ENCODE assay signal across 10 mouse cellular contexts in genomic region chr2:43738562-43739112, GRCm38 (mm10). TPM values are rescaled to one million over a fixed set of nuclear protein-coding genes. Genes with fewer than 3 reads are reported as not detected.
DNase-seq lines count a peak whose midpoint lies in the region; TF ChIP-seq lines count a peak whose summit lies in the region.
"Had no signal": no experiment of that assay in that cellular context is flagged by ENCODE, and none has a peak within 500 bp of the region (broad histone marks: within the 10 kb centered on the region; RNA-seq: fewer than 3 reads in every experiment).

No protein-coding gene starts in this region.

- no peaks in the 10 kb centered on the region for H3K9me3 ChIP-seq in megakaryocyte, embryonic 14.5 days
- H3K9me3 ChIP-seq in hindbrain, embryonic 10.5 days: no peaks in the 10 kb centered on the region
- H3K9me3 ChIP-seq: heart, embryonic 12.5 days; midbrain, embryonic 13.5 days had no signal

- no peaks in the 10 kb centered on the region for H3K4me1 ChIP-seq in lung, adult 2 months (ENCODE audit: control insufficient read depth, insufficient read depth, low read length)
- peaks cover 18% of the 10 kb centered on the region for H3K4me1 ChIP-seq in bone marrow macrophage, adult 2 months (ENCODE audit: control insufficient read depth, insufficient read depth, low read length)
- H3K4me1 ChIP-seq in megakaryocyte, embryonic 14.5 days: peaks cover 14% of the 10 kb centered on the region
- H3K4me1 ChIP-seq in hindbrain, embryonic 10.5 days (replicated peaks): no peaks in the 10 kb centered on the region
- H3K4me1 ChIP-seq: heart, embryonic 12.5 days; midbrain, embryonic 13.5 days had no signal

- intact Hi-C loops in gastrocnemius, adult 2 months (cut with DNase I): no loop called here

- H3K4me3 ChIP-seq in lung, adult 2 months (replicated peaks; ENCODE audit: extremely low read depth, low read depth, low read length): no peak overlapping the region
- peak overlapping the region; percentile 43 for H3K4me3 ChIP-seq in bone marrow macrophage, adult 2 months (ENCODE audit: insufficient read depth, low read length)
- peak overlapping the region; percentile 66 for H3K4me3 ChIP-seq in megakaryocyte, embryonic 14.5 days (replicated peaks)
- no peak overlapping the region for H3K4me3 ChIP-seq in hindbrain, embryonic 10.5 days
- no peak overlapping the region for H3K4me3 ChIP-seq in gastrocnemius, adult 2 months
- H3K4me3 ChIP-seq: heart, embryonic 12.5 days; midbrain, embryonic 13.5 days had no signal

- peak overlapping the region; percentile 75 for H3K27ac ChIP-seq in bone marrow macrophage, adult 2 months (ENCODE audit: insufficient read depth, low read depth, low read length)
- no peak overlapping the region for H3K27ac ChIP-seq in hindbrain, embryonic 10.5 days
- no peak overlapping the region for H3K27ac ChIP-seq in gastrocnemius, adult 2 months
- H3K27ac ChIP-seq: midbrain, embryonic 13.5 days had no signal

- no peak for TF ChIP-seq POLR2A in lung, adult 2 months (IDR thresholded peaks at IDR 0.05; ENCODE audit: borderline replicate concordance, extremely low read depth, low read depth, low read length)
- no peak for TF ChIP-seq POLR2A in bone marrow macrophage, adult 2 months (IDR thresholded peaks at IDR 0.05; ENCODE audit: borderline replicate concordance, low read depth, low read length)

- peak; percentile 38 for DNase-seq in lung, postnatal 36 days
- no peak for DNase-seq in lung, adult 2 months
- DNase-seq in thymus, postnatal 25 days: peak; percentile 55
- DNase-seq in hindbrain, embryonic 10.5 days (ENCODE audit: low spot score): no peak
- DNase-seq in frontal cortex, postnatal 36 days (ENCODE audit: low spot score in 2 of 2): no peak
- no peak for DNase-seq in gastrocnemius, adult 2 months

- 71% methylated on average over 10 of the region's 10 CpGs for WGBS in lung, adult 2 months
- WGBS in hindbrain, embryonic 10.5 days: 88% methylated on average over 10 of the region's 10 CpGs

- H3K36me3 ChIP-seq in megakaryocyte, embryonic 14.5 days (replicated peaks; ENCODE audit: low read length): no peaks in the 10 kb centered on the region
- no peaks in the 10 kb centered on the region for H3K36me3 ChIP-seq in hindbrain, embryonic 10.5 days
- H3K36me3 ChIP-seq: heart, embryonic 12.5 days; midbrain, embryonic 13.5 days had no signal

- TF ChIP-seq CTCF in lung, adult 2 months (IDR thresholded peaks at IDR 0.05; ENCODE audit: insufficient read depth, low read length): no peak
- no peak for TF ChIP-seq CTCF in bone marrow macrophage, adult 2 months (IDR thresholded peaks at IDR 0.05; ENCODE audit: low read depth, low read length)
- TF ChIP-seq CTCF in gastrocnemius, adult 2 months (IDR thresholded peaks at IDR 0.05): no peak

- H3K27me3 ChIP-seq in megakaryocyte, embryonic 14.5 days (replicated peaks): peaks cover 3% of the 10 kb centered on the region
- H3K27me3 ChIP-seq in hindbrain, embryonic 10.5 days (ENCODE audit: insufficient read depth, poor library complexity, severe bottlenecking): no peaks in the 10 kb centered on the region
- H3K27me3 ChIP-seq: heart, embryonic 12.5 days; midbrain, embryonic 13.5 days had no signal

RNA-seq across cellular contexts. Expression of gene Arhgap15, which starts 10.0 kb away (rescaled TPM):
- 1.00 and 1.8 TPM in 2 replicates for polyA plus RNA-seq in lung, adult 2 months (2012; rRNA removed)
- polyA plus RNA-seq in bone marrow macrophage, adult 2 months (2012; ENCODE audit: insufficient read depth, insufficient read length, missing spikeins): 42.7 and 43.7 TPM in 2 replicates
- 0.25 TPM in 1 of 2 replicates, not detected in the other for polyA plus RNA-seq in megakaryocyte, embryonic 14.5 days (2012; ENCODE audit: insufficient read depth, low replicate concordance)
- 0.72 and 0.97 TPM in 2 replicates for polyA plus RNA-seq in hindbrain, embryonic 10.5 days (2016; fragmentation: Nextera tagmentation; extraction: Ambion mirVana)
- under 1 TPM; 0.64 to 0.74 TPM for total RNA-seq in gastrocnemius, adult 2 months (2021)

Comparison
In these comparisons a context has a peak if more than half of its experiments do, and no peak if none do; other contexts are left out.
1. DNase-seq: peak in lung, postnatal 36 days (single experiment) and thymus, postnatal 25 days (single experiment); none in lung, adult 2 months (single experiment), hindbrain, embryonic 10.5 days (single experiment), frontal cortex, postnatal 36 days (0 of 2) and gastrocnemius, adult 2 months (single experiment).
2. H3K4me3 ChIP-seq: peak in bone marrow macrophage, adult 2 months (single experiment) and megakaryocyte, embryonic 14.5 days (single experiment); none in lung, adult 2 months (single experiment), hindbrain, embryonic 10.5 days (single experiment) and gastrocnemius, adult 2 months (single experiment).
3. RNA of gene Arhgap15, which starts 10.0 kb away (polyA plus RNA-seq): 42.7 to 43.7 TPM in bone marrow macrophage, adult 2 months; 1.00 to 1.8 TPM in lung, adult 2 months, 0.72 to 0.97 TPM in hindbrain, embryonic 10.5 days and 0.25 TPM in megakaryocyte, embryonic 14.5 days; every median in the first group is over 10 times any median in the second.